Mouse (Mus musculus) gastrocnemius, postnatal 14 days (tissue): ENCODE results near the gene Ube2l6. TPM values are rescaled to one million over a fixed set of nuclear protein-coding genes. Genes with fewer than 3 reads are reported as not detected.

ENCODE experiments used
- DNase-seq: peaks from one replicate; pipeline ENCODE4 v3.0.0; 2021; ENCODE audit warnings: mixed read lengths
- intact Hi-C: fragments of 180-260 bp; cut with DNase I; formaldehyde crosslinking; loops from one replicate; pipeline ENCODE4 v1.15.1; 2025; ENCODE audit warnings: low total_unique reads
- long read RNA-seq, 2 experiments: library from polyadenylated mRNA; stranded (forward); transcript quantifications; one replicate each; pipeline ENCODE4 v2.0.0; 2021
- total RNA-seq, 2 experiments: library from RNA; stranded (reverse); gene quantifications; 2 replicates each; pipeline ENCODE4 v1.2.3; 2021

The Ube2l6 gene
- 1 to 10 TPM; 6.1 to 7.0 TPM for total RNA-seq
- long read RNA-seq, experiment 1, transcript Ube2l6-201 (4 exons, 1,560 nt): major isoform, 6 of 7 reads
- long read RNA-seq, experiment 1, partial matches to known transcripts: 0 of 7 reads
- long read RNA-seq, experiment 1, other reads (novel, unspliced or antisense): 1 of 7 reads
- long read RNA-seq, experiment 2, transcript Ube2l6-201 (4 exons, 1,560 nt): major isoform, 11 of 11 reads
- long read RNA-seq, experiment 2, partial matches to known transcripts: 0 of 11 reads
- long read RNA-seq, experiment 2, other reads (novel, unspliced or antisense): 0 of 11 reads

DNA sequence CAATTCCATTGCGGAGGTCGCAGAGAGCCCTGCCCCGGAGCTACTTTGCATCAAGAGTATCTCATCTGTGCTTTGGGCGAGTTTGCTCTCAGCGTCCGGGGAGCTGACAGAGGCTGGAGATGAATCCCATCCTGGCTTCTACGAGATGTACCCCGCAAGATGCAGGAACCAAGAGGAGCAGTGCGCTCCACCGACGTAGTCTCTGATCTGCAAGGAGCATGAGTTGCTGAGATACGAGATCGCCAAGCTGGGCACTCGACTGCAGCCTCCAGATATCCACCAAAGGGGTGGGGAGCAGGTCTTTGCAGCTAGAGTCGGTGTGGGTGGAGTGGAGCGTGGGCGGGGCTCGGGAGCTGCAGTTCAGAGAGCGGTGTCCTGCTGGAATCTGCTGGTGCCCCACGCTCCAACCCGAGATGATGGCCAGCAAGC lies at the start of gene Ube2l6:
Ube2l6 (plus strand) TSS at position 336 of the 429 bp plus-strand sequence.
- DNase-seq: peak; percentile 71
- intact Hi-C loops: loop anchor here (5.0 kb wide), 1 partner anchor 56 kb away; the partner anchor contains the start of gene Gm19426

DNA sequence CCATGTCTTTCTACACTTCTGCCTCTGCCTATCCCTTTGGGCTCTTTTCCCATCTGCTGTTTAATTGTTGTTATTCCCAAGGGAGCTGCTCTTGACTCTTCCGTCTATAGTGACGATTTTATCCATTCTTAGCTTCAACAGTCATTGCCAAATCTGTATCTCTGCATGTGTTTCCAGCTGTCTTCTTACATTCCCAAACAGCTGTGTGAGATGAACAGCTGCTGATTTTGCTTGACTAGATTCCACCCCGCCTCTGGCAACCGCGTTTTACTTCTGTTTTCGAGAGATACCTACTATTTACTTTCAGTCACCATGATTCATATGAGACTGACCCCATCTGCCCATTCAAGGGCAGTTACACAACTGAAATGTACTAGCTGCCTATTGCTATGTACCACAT lies 48.5 kb upstream of the Ube2l6 start:
- intact Hi-C loops: no loop called here
- no peak for DNase-seq

DNA sequence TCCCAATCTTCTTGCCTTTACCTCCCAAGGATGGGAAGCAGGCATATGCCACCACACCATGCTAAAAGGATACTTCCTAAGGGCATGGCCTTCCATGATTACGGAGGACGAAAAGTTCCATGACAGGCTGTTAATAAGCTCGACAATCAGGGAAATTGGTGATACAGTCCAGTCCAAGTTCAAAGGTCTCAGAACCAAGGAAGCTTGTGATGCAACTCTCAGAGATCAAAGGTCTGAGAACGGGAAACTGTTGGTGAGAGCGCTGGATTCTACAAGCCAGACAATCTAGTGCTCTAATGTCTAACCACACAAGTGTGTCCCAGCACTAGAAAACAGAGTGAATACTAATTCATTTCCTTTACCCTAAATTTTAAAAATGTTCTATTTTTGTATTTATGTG lies 42.4 kb upstream of the Ube2l6 start:
- intact Hi-C loops: no loop called here
- no peak for DNase-seq

DNA sequence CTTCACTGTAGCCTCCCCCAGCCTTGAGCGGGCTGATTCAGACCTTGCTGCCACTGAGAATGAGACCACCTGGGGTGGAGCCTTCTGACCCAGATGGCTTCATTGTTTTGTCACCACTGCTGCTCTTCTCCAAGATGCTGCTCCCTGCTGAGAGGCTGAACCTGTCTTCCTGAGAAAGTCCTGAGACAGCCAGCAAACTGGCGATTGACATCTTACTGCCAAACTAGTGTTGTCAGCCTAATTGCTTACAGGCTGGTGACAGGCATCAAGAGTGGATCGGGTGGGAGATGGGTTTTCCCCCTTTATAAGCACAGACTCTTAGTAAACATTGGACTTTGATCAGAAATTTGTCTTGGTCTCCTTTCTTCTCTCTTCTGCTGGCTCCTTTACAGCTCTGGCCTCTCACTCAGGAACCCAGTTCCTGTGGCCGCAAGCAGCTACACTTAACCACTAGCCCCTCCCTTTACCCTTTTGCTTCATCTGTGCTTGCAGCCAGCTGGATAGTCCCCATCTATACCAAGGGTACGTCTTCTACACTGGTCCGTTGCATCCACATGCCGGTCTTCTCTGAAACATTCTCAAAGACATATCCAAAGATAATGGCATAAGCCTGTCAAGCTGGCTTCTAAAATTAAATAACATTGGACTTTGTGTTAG lies 41.5 kb upstream of the Ube2l6 start:
- DNase-seq: no peak
- intact Hi-C loops: no loop called here

DNA sequence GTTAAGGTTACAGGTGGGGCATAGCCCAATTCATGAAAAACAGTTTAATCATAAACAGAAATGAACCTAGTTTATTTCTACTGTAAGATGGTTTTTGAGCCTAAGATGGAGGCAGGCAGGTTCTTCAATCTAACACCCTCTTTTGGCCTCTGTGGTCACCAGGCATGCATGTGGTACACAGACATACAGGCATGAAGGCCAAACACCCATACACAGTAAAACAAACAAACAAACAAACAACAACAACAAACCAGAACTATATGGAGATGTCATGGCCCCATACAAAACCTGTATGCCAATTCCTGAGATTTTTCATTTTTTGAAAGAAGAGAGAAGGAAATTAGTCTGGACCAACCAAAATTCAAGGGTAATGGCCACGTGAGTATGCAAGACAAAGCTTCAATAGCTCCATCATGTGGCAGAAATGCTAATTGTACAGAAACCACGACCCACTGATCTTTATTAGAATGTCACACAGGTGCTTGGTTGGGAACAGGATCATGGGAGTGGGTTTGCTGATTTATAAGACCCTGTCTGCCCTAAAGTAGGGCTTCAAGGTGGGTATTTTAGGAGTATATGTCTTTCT lies 40.0 kb upstream of the Ube2l6 start:
- intact Hi-C loops: no loop called here
- no peak for DNase-seq

DNA sequence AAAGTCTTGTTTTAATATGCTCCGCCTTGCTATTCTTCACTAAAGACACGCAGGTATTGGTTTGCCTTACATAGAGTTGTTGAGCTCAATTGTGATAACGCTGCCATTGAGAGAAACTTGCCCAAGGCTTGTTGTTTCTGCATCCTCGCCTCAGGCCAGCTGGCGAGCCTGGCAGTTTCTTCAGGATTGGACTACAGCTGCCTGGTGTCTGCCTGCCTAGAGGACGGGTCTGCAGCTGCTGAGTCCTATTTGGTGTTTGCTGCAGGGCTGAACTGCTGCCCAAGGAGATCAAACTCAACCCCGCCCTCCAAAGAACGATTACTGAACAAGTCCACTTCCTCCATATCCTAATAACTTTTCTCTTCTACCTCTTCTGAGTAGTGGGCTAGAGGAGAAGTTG lies 37.9 kb upstream of the Ube2l6 start:
- intact Hi-C loops: no loop called here
- DNase-seq: no peak

DNA sequence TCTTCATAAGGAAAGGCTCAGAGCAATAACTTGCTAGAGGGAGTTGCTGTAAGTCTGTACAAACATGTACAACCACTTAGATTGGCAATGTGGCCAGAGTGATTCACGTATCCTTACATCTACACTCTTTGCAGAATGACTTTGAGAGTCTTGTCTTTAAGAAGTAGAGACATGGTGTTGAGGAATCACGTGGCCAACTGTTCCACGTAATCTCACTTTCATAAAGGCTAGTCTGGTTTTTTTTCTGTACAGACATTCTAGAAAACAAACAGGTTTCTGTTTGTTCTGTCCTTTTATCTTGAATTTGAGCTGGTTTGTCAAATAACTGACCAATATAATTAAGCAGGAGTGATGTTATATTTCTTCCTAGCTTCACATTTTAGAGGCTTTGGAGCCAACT lies 37.3 kb upstream of the Ube2l6 start:
- intact Hi-C loops: no loop called here
- no peak for DNase-seq

DNA sequence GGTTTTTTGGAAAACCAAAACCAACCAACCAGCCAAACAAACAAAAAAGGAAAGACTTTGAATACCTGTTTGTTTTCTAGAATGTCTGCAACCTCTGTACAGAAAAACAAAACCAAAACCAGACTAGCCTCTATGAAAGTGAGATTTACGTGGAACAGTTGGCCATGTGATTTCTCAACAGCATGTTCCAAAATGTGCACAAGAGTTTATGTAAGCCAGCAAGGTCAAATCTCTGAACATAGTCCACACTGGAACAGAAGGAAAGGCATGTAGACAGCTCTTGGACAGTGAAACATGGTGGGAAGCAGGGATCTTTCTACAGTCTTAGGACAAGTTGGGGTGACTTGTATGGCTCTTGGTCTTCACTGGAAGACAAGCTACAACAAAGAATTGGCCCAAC lies 36.8 kb upstream of the Ube2l6 start:
- intact Hi-C loops: no loop called here
- no peak for DNase-seq

DNA sequence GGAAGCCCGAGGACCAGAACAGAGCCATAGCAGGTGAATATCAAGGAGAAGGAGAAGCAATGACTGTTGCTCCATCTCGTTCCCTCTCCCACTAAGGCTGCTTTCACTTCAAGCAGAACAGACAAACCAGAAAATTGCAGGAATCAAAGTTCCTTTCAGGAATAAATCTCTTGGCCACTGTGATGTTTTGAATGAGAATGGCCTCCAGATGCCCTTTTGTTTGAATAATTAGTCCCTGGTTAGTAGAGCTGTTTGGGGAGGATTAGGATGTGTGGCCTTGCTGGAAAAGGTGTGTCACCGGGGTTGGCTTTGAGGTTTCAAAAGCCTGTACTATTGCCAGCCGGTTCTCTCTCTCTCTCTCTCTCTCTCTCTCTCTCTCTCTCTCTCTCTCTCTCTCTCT lies 36.3 kb upstream of the Ube2l6 start:
- intact Hi-C loops: no loop called here
- no peak for DNase-seq

DNA sequence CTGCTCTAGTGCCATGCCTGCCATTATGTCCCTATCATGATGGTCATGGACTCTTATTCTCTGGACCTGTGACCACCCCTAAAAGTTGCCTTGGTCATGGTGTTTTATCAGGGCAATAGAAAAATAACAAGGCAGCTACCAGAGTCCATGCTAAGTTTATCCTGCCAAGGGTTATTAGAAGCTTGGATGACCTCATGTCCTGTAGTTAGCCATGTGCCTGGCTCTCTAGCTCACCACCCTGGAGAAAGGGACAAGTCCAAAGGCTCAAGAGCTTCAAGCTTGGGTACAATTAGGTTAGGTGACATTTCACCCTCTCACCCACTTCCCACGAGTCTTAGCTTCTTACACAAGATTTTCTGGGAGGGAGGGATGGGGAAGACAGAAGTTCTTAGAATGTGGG lies 35.8 kb upstream of the Ube2l6 start:
- intact Hi-C loops: no loop called here

DNA sequence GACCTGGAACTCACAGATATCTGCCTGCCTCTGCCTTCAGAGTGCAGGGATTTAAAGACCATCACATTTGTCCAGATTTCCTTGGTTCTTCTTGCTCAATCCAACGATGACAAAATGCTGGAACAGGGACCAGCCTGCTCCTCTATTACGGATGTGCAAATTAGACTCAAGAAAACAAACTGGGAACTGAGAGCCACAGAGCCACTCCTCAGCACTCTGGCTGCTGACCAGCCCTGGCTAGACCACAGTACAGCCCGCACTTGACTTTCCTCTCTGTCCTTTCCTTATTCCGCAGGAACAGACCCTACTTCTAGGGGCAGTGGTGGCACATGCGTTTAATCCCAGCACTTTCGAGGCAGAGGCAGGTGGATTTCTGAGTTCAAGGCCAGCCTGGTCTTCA lies 28.1 kb upstream of the Ube2l6 start:
- intact Hi-C loops: no loop called here
- peak; percentile 53 for DNase-seq

More for the DNA sequence above, 35.8 kb upstream of the Ube2l6 start:
- no peak for DNase-seq

DNA sequence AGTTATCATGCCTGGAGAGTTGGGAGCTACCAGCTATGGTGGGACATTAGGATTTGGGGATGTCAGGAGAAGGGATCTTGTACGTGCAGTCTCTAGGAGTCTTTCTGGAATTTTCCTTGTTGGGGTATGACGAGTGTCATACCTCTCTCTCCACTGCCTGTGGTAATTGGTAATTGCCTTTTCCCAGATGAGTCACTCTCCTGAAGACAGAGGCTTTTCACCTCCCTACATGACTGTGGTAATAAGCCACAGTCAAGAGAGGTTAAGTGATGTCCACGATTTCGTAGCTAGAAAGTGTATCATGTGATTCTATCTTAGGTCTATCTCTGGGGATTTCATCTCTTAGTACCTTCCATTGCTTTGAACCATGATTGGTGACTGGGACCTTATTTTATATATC lies 26.2 kb upstream of the Ube2l6 start:
- no peak for DNase-seq
- intact Hi-C loops: no loop called here

DNA sequence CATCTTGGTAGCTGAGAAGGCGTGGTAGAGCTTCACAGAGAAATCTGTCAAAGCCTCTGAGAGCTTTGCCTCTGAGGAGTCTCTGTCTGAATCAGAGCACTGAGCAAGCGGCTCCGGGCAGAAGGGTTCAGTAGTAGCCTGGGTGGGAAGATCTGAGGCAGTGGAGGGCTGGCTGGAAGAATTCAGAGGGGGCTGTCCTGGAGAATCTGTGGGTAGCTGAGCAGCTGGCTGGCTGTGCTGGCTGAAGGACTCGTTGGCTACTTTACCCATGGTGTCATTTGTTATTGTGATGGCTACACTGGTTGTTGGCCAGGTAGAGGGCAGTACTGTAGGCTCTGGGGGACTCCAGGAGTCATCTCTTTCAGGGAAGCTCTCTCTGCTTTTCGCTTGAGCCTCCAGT lies 25.4 kb upstream of the Ube2l6 start:
- intact Hi-C loops: no loop called here

DNA sequence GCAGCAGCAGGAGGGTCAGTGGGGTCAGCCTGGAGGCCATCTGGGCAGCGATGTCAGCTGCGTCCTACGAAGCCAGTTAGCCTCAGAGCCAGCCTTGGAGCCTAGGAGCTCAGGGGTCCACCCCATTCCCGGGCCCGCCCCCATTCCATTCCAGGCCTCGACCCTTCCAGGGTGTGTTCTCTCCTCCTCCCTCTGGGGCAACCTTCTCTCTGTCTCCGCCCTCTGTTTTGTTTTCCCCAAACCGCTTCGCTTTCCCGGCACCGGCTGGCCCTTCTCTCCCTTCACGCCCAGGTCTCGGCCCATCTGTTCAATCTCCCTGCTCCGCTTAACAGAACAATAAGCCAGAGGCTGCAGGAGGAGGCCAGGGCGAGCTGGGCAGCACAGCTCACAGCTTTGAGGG lies 23.9 kb upstream of the Ube2l6 start:
- intact Hi-C loops: no loop called here
- DNase-seq: peak; percentile 85

More for the DNA sequence above, 25.4 kb upstream of the Ube2l6 start:
- no peak for DNase-seq

DNA sequence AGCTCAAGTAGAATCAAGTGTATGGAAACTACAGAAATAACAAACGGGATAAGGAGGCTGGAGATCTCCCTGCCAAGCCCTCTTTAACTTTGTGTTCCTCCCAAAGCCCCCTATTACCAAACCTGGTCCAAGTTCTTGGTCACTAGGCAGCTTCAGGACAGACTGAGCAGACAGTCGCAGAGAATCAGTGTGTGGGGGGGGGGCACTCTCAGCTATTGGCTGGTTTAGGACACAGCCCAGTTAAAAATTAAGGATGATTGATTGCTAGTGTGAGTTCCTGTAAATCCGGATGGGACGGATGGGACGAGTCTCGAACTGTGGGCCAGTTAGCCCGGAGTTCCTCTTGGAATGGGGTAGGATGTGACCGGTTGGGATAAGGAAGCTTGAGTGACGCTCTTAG lies 23.4 kb upstream of the Ube2l6 start, which contains the start of gene Serping1:
Serping1 (minus strand) TSS at position 204 of the 400 bp plus-strand sequence.
- intact Hi-C loops: no loop called here
- DNase-seq: no peak

DNA sequence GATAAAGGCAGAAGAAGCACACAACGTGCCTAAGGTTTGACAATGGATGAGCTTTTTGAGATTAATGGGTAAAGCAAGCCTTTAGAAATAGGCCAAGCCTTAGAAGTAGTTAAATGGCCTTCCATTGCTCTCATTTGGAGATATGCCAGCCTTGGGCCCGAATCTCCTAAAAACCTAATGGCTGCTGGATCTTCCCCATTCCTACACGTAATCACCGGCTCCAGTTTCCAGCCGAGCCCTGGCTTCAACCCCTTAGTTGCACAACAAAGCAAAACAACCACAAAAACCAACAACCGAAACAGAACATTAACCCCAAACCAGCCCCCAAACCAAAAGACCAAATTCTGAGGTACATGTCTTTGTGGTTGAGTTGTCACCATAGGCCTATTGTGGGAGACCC lies 23.0 kb upstream of the Ube2l6 start:
- DNase-seq: peak; percentile 47
- intact Hi-C loops: no loop called here

DNA sequence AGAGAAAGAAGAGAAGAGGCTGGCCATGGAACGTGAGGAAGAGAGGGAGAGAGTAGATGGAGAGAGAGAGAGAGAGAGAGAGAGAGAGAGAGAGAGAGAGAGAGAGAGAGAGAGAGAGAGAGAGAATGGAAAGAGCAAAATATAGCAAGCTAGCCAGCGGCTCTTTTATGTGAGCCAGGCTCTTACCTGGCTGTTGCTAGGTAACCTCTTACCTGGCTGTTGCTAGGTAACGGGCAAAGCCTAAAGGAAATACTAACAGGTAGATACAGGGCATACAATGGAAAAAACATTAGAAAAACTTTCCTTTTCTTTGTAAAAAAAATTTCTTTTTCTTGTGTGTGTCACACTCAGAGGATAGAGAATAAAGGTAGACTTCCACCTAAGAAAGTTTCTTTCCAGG lies 20.9 kb upstream of the Ube2l6 start:
- DNase-seq: no peak
- intact Hi-C loops: no loop called here

DNA sequence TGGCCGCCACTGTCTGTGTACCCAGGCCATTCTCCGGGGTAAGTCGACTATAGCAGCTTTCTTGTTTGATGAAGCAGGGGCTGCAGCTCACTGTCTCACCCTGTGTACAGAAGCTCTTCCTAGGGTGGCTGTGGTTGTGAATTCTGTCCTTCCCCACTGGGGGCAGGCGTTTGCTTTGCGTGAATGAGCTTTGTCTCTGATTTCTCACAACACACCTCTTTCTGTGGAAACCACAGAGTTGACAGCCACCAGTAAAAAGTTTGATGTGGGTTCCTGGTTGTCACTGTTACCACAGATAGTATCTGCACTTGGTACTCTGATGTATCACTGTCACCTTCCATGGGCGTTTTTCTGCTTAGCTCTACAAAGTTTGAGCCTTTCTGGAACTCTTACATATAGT lies 19.4 kb upstream of the Ube2l6 start:
- no peak for DNase-seq
- intact Hi-C loops: no loop called here

DNA sequence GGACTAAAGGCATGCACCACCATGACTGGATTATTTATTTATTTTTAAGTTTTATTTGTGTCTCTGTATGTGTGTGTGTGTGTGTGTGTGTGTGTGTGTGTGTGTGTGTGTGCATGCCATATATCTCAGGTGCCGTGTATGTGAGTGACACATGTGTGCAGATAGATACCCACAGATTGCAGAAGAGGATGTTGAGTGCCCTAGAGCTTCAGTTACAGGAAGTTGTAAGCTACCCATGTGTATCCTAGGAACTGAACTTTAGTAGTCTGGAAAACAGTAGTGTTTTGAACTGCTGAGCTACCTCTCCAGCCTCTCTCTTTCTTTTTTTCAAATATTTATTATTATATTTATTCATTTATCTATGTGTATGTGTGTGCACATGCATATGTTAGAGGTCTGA lies 15.3 kb upstream of the Ube2l6 start:
- intact Hi-C loops: no loop called here
- DNase-seq: no peak

DNA sequence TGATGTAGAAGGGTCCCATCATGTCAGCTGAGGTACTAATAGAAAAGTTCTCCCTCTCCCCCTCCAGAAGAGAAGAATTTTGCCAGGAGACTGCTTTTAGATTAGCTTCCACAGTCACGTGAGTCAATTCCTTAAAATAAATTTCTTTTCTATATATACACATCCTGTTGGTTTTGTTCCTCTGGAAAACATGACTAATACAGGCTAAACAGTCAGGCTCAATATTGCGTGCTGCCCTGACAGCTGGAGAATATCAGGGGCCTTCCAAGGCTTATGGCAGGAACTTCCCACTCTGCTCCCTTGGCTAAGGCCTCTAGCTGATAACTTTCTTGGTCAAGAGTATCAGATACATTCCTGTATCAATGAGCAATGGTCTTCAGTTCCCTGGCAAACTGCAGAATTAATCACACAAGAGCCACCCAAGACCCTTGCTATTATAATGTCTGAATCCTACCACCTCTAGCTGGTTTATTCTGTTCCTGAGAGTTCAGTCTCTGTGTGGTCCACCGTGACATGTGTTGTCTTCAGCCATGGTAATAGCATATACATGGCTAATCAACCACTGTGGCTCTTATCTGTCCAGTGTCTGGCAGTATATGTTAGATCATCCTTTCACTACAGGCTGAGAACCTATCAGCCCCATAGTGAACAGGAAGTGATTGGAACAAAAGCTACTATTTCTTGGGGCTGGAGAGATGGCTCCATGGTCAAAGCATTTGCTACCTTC lies 14.6 kb upstream of the Ube2l6 start:
- intact Hi-C loops: no loop called here
- DNase-seq: no peak
